Mouse (Mus musculus): Measurements from ENCODE around the gene Rlf. TPM values are rescaled to one million over a fixed set of nuclear protein-coding genes. Genes with fewer than 3 reads are reported as not detected.
A peak's percentile ranks its signal among the peaks of the same experiment; 100 is the strongest.
"Not testable (repeated sequence)": the region's sequence is repeated elsewhere in the genome, so short reads cannot be mapped to it uniquely, and the experiment has no call there.

Gene Rlf
- total RNA-seq, 2 experiments from 2014 or later: 15.6 to 16.9 TPM

DNA sequence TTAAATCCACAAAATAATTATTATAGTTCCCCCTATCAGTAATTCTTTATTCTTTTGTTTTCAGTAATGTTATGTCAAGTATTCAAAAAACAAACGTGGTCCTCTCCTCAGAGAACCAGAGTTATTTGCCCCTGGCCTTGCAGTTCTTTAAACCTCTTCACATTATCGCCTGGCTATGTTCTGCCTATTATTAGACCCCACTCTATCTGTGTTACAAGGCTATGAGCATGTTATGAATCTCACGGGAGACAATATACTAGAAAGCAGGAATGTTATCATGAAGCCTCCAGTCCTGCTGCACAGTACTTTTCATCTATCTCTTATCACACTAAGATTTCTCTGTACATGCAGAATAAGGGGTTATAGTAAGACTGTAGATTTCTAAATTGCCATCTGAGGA lies 35.2 kb downstream of the Rlf start:
- DNase-seq: no peak
- intact Hi-C loops (cut with DNase I): loop anchor here (1.0 kb wide), 1 partner anchor 9 kb away; no protein-coding TSS in a partner anchor

DNA sequence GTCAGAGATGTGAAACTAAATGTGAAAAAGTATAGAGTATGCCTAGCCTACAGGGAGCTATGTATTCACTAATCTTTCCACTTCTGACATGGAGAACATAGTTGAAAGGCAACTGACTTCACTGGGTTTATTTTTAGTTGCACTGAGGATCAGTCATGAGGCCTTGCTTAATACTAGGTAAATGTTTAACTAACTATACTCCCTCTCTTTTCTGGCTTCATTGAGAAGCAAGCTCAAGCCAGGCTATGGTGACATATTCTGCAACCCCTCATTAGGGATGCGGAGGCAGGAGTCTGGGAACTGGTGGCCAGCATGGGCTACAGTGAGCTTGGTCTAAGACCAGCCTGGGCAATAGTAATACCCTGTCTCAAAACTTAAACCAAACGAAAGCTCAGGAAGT lies 47.2 kb downstream of the Rlf start:
- no peak for DNase-seq
- intact Hi-C loops (cut with DNase I): no loop called here

DNA sequence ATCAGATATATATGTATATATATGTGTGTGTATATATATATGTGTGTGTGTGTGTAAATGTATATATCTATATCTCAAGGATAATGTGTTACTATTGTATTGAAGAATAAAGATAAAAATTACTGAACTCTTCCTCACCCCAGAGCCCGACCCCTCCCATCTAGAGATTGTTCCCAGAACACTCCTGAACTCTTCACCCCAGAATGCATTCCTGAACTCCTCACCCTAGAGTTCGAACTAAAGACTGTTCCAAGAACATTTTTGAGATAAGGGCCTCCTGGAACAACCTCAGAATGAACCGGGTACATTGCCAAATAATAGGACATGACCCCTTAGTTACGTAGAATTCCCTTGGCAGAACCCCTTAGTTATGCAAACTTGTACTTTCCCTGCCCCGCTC lies 48.2 kb downstream of the Rlf start:
- DNase-seq; intact Hi-C loops (cut with DNase I): not testable (repeated sequence)

DNA sequence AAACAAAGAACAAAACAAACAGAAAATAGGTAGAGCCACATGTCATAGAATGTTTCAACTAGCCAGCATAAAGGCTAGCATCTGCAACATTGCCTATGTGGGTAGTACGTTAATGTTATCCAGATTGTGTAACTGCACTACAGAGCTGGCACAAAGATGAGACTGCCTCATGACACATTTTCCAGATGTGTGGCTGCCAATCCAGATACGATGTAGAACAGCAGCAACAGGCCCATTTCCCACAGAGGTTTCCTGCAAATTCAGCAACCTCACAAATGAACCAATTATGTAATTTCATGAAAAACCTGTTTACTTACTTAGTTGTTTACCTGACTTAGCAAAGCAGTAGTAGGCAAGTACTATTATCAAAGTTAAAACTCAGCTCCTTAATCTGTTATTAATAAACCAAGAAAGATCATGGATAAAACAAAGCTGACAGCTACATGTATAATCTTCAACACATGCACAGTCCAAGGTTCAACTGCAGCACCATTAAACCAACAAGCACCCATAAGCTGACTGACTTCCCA lies 51.3 kb downstream of the Rlf start:
- intact Hi-C loops (cut with DNase I): no loop called here
- DNase-seq: no peak

DNA sequence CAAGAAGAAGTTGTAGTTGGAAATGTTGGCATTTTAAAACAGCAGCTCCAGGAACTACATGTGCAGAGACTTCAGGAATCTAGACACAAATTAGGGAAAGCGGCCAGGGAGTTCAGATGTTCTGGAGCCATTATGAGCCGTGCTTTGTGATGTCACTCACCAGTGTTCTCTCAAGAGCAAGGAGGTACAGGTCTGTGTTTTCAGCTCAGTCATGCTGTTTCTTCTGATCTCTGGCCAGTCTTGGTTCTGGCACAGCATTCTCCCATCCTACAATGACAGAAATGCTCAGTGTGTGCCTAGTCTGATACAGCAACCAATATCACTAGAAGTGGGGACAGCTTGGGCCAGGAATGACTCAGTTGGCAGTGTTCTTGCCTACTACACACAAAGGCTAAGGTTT lies 105.8 kb downstream of the Rlf start, which contains the start of gene Tmco2:
TSS of gene Tmco2 (minus strand) at position 101 of the 400 bp plus-strand sequence.
- no peak for DNase-seq
- intact Hi-C loops (cut with DNase I): no loop called here

DNA sequence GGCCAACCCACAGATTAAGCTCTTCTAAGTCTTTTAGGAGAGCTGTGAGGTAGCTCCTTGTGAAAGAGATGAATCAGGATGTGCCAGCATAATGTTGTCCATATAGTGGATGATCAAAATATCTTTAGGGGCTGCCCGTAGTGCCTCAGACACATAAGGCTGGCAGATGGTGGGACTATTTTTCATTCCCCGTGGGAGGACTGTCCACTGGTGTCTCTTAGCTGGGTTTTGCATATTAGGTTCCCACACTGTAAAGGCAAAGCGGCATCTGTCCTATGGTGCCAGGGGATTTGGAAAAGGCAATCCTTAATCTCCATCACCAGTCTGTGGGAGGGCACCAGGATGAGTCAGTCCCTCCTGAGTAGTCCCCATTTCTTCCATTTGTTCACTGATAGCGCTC lies 111.6 kb downstream of the Rlf start:
- intact Hi-C loops (cut with DNase I): no loop called here

DNA sequence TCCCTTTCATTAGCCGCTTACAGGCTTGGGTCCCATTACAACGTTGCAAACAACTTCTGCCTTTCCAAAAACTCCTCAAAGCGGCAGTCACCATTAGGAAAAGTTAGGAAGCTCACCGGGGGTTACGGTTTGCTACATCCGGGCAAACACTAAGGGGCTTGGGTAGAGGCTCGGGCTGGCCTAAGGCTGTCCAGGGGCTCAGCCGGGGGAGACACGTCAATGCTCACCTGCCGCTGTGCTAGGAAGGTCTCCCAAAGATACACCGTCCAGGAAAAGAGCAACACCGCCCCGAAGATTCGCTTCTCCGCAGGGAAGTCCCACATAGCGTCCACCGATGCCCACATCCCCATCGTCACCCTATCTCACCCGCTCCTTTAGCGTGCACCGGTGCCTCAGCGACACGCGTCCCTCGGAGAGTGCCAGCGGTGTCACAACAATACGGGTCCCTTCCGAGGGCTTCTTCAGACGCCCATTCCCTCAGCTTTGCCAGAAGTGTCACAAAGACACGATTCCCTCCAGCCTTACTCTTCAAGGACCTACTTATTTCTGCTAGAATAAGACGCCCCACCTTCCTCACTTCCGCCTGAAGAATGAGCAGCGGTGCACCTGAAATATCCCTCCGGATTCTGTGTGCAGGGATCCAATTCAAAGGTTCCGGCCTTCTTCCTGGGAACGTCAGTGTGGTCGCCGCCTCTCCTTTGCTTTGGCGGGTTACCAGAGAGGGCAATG lies 117.1 kb downstream of the Rlf start, which contains the start of gene Zmpste24:
TSS of gene Zmpste24 (minus strand) at position 592 of the 729 bp plus-strand sequence.
- intact Hi-C loops (cut with DNase I): loop anchor here (10.0 kb wide), 1 partner anchor 117 kb away; the partner anchor contains the start of gene Rlf
- DNase-seq: peak; percentile 75 to 88

More for the DNA sequence above, 111.6 kb downstream of the Rlf start:
- no peak for DNase-seq

Other genes starting within 250 kb of the Rlf start
- 10 to 100 TPM; 33.0 to 33.1 TPM for gene Smap2, start 197.8 kb downstream of the Rlf start, total RNA-seq (2021)
- under 1 TPM; 0.39 to 0.81 TPM for gene Col9a2, start 175.7 kb downstream of the Rlf start, total RNA-seq (2021)
- gene Zmpste24, start 116.8 kb downstream of the Rlf start, total RNA-seq (2021): 10 to 100 TPM; 19.9 to 22.1 TPM
- gene Tmco2, start 105.9 kb downstream of the Rlf start, total RNA-seq (2021): not detected
- not detected for gene Gm12888, start 109.8 kb upstream of the Rlf start, total RNA-seq (2021)
- gene Gm12886, start 208.0 kb upstream of the Rlf start, total RNA-seq (2021): not detected